Mouse (Mus musculus) heart, adult 2 months (tissue): ENCODE results near the gene Acsm3.

ENCODE experiments used
- EP300 ChIP-seq: fragments of 200-500 bp; IDR thresholded peaks from 2 replicates; pipeline ENCODE4 v1.6.1; 2011; ENCODE audit warnings: low read depth, low read length, control low read depth; ENCODE audit not compliant: insufficient read depth
- POLR2A ChIP-seq: fragments of 200-500 bp; IDR thresholded peaks from 2 replicates; pipeline ENCODE4 v1.6.1; 2011; ENCODE audit warnings: mild to moderate bottlenecking, low read depth, low read length, control low read depth; ENCODE audit not compliant: insufficient read depth

- TF ChIP-seq POLR2A = no peak
- TF ChIP-seq EP300 = no peak
These were observed 12.0 kb upstream of the Acsm3 start for GRCm38 (mm10) chr7:119748761-119749160.
